Mouse (Mus musculus) liver, adult 2 months (tissue): ENCODE results near the gene Myo7a.

Source experiments
- CTCF ChIP-seq: fragments of 200-500 bp; IDR thresholded peaks from 2 replicates; pipeline ENCODE4 v1.5.1; 2011; ENCODE audit warnings: low read depth, low read length, control low read depth
- POLR2A ChIP-seq: fragments of 200-500 bp; IDR thresholded peaks from 2 replicates; pipeline ENCODE4 v1.6.1; 2011; ENCODE audit warnings: low read length, control low read depth; ENCODE audit not compliant: insufficient read depth; ENCODE audit errors: extremely low read depth

DNA sequence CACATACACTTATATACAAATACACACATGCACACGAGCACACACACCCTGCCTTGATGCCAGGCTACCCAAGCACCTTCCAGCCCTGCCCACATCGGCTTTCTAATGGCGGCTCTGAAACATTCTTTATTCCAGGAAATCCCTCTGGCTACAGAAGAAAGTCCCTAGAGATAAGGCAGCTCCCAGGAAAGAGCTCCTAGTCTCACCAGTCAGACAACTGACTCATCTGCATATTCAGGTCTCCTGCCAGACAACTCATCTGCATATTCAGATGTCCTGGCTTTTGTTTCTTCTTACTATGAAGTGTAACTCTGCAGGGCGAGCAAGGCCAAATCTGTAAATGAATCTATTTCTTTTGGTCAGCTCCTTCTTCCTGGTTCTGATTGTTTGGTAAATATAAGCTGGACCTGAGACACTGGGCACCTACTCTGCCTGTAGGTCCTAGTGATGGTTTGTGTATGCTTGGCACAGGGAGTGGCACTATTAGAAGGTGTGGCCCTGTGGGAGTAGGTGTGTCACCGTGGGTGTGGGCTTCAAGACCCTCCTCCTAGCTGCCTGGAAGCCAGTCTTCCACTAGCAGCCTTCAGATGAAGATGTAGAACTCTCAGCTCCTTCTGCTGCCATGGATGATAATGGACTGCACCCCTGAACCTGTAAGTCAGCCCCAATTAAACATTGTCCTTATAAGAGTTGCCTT lies 38.5 kb upstream of the Myo7a start:
- TF ChIP-seq POLR2A (no peak), CTCF (no peak)
